In the genomic region with DNA sequence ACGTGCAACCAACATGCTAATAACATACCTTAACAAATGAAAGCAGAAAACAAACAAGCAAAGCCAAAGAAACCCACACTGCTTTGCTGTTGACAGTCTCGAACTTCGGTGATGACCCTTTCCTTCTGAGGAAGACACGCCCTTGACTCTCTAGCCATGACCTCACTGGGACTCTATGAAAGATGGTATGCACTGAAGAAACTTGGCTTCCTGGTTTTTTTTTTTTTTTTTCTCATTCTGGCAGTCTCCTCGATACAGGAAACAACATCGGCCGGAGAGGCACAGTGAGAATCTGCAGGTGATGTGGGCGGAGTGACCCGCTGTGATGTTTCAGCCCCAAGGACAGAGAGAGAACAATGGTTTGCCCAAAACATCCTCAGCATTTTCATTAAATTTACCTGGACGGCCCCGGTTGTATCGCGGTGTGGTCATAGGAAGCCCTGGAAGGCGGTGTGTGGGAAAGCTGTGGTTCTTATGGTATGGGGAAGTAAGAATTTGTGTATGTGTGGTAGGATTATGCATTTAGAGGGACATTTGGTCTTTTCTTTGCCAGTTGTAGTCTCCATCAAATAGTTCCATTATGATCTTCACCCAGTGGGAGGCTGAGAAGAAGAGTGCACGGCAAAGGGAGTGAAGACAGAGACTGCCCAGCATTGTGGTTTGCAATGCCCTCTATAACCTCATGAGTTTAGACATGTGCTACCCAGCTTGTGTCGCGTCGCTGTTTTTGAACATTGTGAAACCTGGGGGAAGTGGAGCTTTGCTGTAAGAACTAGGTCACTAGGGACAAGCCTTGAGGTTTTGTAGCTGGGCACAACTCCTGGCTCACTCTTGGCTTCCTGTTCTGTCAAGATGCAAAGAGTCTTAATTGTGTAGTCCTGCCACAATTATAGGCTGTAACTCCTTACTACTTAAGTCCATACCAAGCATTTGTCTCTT, we compare ENCODE assay signal across 13 mouse cellular contexts. TPM values are rescaled to one million over a fixed set of nuclear protein-coding genes. Genes with fewer than 3 reads are reported as not detected.
DNase-seq lines count a peak whose midpoint lies in the region; ATAC-seq and TF ChIP-seq lines count a peak whose summit lies in the region.
"Had no signal": no experiment of that assay in that cellular context is flagged by ENCODE, and none has a peak within 500 bp of the region (broad histone marks: within the 10 kb centered on the region; RNA-seq: fewer than 3 reads in every experiment).

No protein-coding gene starts in this region.

- no peak overlapping the region for H3K4me3 ChIP-seq in liver, embryonic 15.5 days (replicated peaks)
- no peak overlapping the region for H3K4me3 ChIP-seq in liver, embryonic 11.5 days (ENCODE audit: low read depth, low read length)
- peak overlapping the region; percentile 61; the same call in 1 of the 2 replicates for H3K4me3 ChIP-seq in E14TG2a.4 (replicated peaks; ENCODE audit: low read length)
- H3K4me3 ChIP-seq in midbrain, embryonic 11.5 days (ENCODE audit: low read depth, low read length), result no peak overlapping the region
- H3K4me3 ChIP-seq in kidney, adult 2 months (ENCODE audit: insufficient read depth, low read depth, low read length), result no peak overlapping the region
- H3K4me3 ChIP-seq: layer of hippocampus, adult 2 months had no signal

- peak overlapping the region; percentile 39 for H3K4me2 ChIP-seq in liver, embryonic 15.5 days
- H3K4me2 ChIP-seq in liver, embryonic 11.5 days, result no peak overlapping the region
- no peak overlapping the region for H3K4me2 ChIP-seq in midbrain, embryonic 11.5 days

- DNase-seq in liver, embryonic 11.5 days (ENCODE audit: low spot score), result no peak
- DNase-seq in thymus, postnatal 0 days (ENCODE audit: low spot score), result peak; percentile 45
- DNase-seq in midbrain, embryonic 11.5 days (ENCODE audit: low spot score, missing footprints), result no peak
- DNase-seq in kidney, adult 2 months, result no peak
- DNase-seq in cerebellum, postnatal 14 days, result no peak
- DNase-seq: lung, embryonic 14.5 days had no signal

- no peaks in the 10 kb centered on the region for H3K4me1 ChIP-seq in liver, embryonic 15.5 days (replicated peaks)
- no peaks in the 10 kb centered on the region for H3K4me1 ChIP-seq in liver, embryonic 11.5 days (replicated peaks; ENCODE audit: control insufficient read depth, insufficient read depth, low read length)
- peaks cover 32% of the 10 kb centered on the region for H3K4me1 ChIP-seq in E14TG2a.4 (replicated peaks; ENCODE audit: low read depth, low read length)
- peaks cover 2% of the 10 kb centered on the region; the same call in 1 of the 2 replicates for H3K4me1 ChIP-seq in midbrain, embryonic 11.5 days (ENCODE audit: control insufficient read depth, insufficient read depth, low read length)
- no peaks in the 10 kb centered on the region for H3K4me1 ChIP-seq in kidney, adult 2 months (ENCODE audit: control insufficient read depth, insufficient read depth, low read length)

- no peaks in the 10 kb centered on the region for H3K9me3 ChIP-seq in liver, embryonic 15.5 days (replicated peaks)
- no peaks in the 10 kb centered on the region for H3K9me3 ChIP-seq in liver, embryonic 11.5 days (ENCODE audit: control insufficient read depth, low read length)
- no peaks in the 10 kb centered on the region for H3K9me3 ChIP-seq in E14TG2a.4 (ENCODE audit: low read length)
- H3K9me3 ChIP-seq in midbrain, embryonic 11.5 days (ENCODE audit: control insufficient read depth, low read length), result no peaks in the 10 kb centered on the region
- H3K9me3 ChIP-seq: heart, embryonic 13.5 days had no signal

- no peaks in the 10 kb centered on the region for H3K27me3 ChIP-seq in liver, embryonic 15.5 days
- H3K27me3 ChIP-seq in liver, embryonic 11.5 days (replicated peaks; ENCODE audit: control insufficient read depth, insufficient read depth, low read length), result no peaks in the 10 kb centered on the region
- peaks cover 22% of the 10 kb centered on the region for H3K27me3 ChIP-seq in E14TG2a.4 (ENCODE audit: insufficient read depth, low read length)
- H3K27me3 ChIP-seq in midbrain, embryonic 11.5 days (ENCODE audit: control insufficient read depth, insufficient read depth, low read length), result no peaks in the 10 kb centered on the region
- no peaks in the 10 kb centered on the region for H3K27me3 ChIP-seq in kidney, adult 2 months (replicated peaks; ENCODE audit: control insufficient read depth, insufficient read depth, low read length)

- peak; percentile 5; the same call in 1 of the 2 replicates for ATAC-seq in liver, embryonic 15.5 days (ENCODE audit: insufficient read depth)
- no peak for ATAC-seq in liver, embryonic 11.5 days (replicated peaks; ENCODE audit: low FRiP score)
- ATAC-seq in megakaryocyte, adult 5-6 weeks (ENCODE audit: poor library complexity, severe bottlenecking), result peak; percentile 73
- no peak for ATAC-seq in midbrain, embryonic 11.5 days (ENCODE audit: low FRiP score)
- ATAC-seq: hindbrain, embryonic 16.5 days; midbrain, embryonic 16.5 days had no signal

- no peak for TF ChIP-seq CTCF in E14TG2a.4 (conservative IDR thresholded peaks at IDR 0.05; ENCODE audit: low read length)
- TF ChIP-seq CTCF in kidney, adult 2 months (conservative IDR thresholded peaks at IDR 0.05; ENCODE audit: insufficient read depth, insufficient read length, low read depth, low read length), result no peak

- peak overlapping the region; percentile 46 for H3K27ac ChIP-seq in liver, embryonic 15.5 days (replicated peaks)
- no peak overlapping the region for H3K27ac ChIP-seq in liver, embryonic 11.5 days (ENCODE audit: low read depth, low read length)
- H3K27ac ChIP-seq in midbrain, embryonic 11.5 days (ENCODE audit: low read depth, low read length), result no peak overlapping the region
- no peak overlapping the region for H3K27ac ChIP-seq in kidney, adult 2 months (ENCODE audit: insufficient read depth, low read depth, low read length)
- H3K27ac ChIP-seq: heart, embryonic 13.5 days; layer of hippocampus, adult 2 months had no signal

- no peak overlapping the region for H3K9ac ChIP-seq in liver, embryonic 15.5 days
- H3K9ac ChIP-seq in liver, embryonic 11.5 days (ENCODE audit: low read depth, low read length), result no peak overlapping the region
- no peak overlapping the region for H3K9ac ChIP-seq in midbrain, embryonic 11.5 days (ENCODE audit: low read length)
- H3K9ac ChIP-seq: lung, embryonic 14.5 days had no signal

- no peak for TF ChIP-seq POLR2A in kidney, adult 2 months (IDR thresholded peaks at IDR 0.05; ENCODE audit: low read depth, low read length)

- WGBS in liver, embryonic 15.5 days (ENCODE audit: insufficient replicate concordance), result 49% methylated on average over 18 of the region's 18 CpGs
- WGBS in liver, embryonic 11.5 days, result 69% methylated on average over 18 of the region's 18 CpGs
- WGBS in midbrain, embryonic 11.5 days, result 87% methylated on average over 18 of the region's 18 CpGs
- WGBS in kidney, adult 2 months, result 79% methylated on average over 18 of the region's 18 CpGs

- H3K36me3 ChIP-seq in liver, embryonic 15.5 days (replicated peaks), result no peaks in the 10 kb centered on the region
- no peaks in the 10 kb centered on the region for H3K36me3 ChIP-seq in liver, embryonic 11.5 days (ENCODE audit: control insufficient read depth, insufficient read depth, low read length)
- H3K36me3 ChIP-seq in E14TG2a.4 (ENCODE audit: insufficient read depth, low read length), result no peaks in the 10 kb centered on the region
- no peaks in the 10 kb centered on the region for H3K36me3 ChIP-seq in midbrain, embryonic 11.5 days (ENCODE audit: control insufficient read depth, insufficient read depth, low read length)
- no peaks in the 10 kb centered on the region for H3K36me3 ChIP-seq in kidney, adult 2 months (ENCODE audit: control insufficient read depth, insufficient read depth, low read length)
- H3K36me3 ChIP-seq: heart, embryonic 13.5 days had no signal

RNA-seq across cellular contexts. Expression of gene Acpp, which starts 1.2 kb away (rescaled TPM):
- 0.54 and 0.69 TPM in 2 replicates for polyA plus RNA-seq in liver, embryonic 15.5 days (2015; fragmentation: Nextera tagmentation; extraction: Ambion mirVana)
- polyA plus RNA-seq in liver, embryonic 11.5 days (2014; fragmentation: Nextera tagmentation; extraction: Ambion mirVana), result 0.25 and 0.53 TPM in 2 replicates
- 12.8 and 14.8 TPM in 2 replicates for total RNA-seq in megakaryocyte, adult 5-6 weeks (2015)
- 10.9 and 17.7 TPM in 2 replicates for total RNA-seq in megakaryocyte, adult 5-6 weeks (2017)
- polyA plus RNA-seq in thymus, postnatal 0 days (2015; fragmentation: Nextera tagmentation; extraction: Ambion mirVana), result 5.7 and 6.3 TPM in 2 replicates
- polyA plus RNA-seq in midbrain, embryonic 11.5 days (2014; fragmentation: Nextera tagmentation; extraction: Ambion mirVana), result 0.11 TPM in 1 of 2 replicates, not detected in the other
- 4.6 and 5.4 TPM in 2 replicates for polyA plus RNA-seq in kidney, adult 2 months (2012; rRNA removed)

Comparison
In these comparisons a context has a peak if more than half of its experiments do, and no peak if none do; other contexts are left out.
1. ATAC-seq: peak in liver, embryonic 15.5 days (single experiment) and megakaryocyte, adult 5-6 weeks (single experiment); none in liver, embryonic 11.5 days (single experiment) and midbrain, embryonic 11.5 days (single experiment).